Mouse (Mus musculus): ENCODE measurements around the gene Mettl23.

Mettl23 gene

DNA sequence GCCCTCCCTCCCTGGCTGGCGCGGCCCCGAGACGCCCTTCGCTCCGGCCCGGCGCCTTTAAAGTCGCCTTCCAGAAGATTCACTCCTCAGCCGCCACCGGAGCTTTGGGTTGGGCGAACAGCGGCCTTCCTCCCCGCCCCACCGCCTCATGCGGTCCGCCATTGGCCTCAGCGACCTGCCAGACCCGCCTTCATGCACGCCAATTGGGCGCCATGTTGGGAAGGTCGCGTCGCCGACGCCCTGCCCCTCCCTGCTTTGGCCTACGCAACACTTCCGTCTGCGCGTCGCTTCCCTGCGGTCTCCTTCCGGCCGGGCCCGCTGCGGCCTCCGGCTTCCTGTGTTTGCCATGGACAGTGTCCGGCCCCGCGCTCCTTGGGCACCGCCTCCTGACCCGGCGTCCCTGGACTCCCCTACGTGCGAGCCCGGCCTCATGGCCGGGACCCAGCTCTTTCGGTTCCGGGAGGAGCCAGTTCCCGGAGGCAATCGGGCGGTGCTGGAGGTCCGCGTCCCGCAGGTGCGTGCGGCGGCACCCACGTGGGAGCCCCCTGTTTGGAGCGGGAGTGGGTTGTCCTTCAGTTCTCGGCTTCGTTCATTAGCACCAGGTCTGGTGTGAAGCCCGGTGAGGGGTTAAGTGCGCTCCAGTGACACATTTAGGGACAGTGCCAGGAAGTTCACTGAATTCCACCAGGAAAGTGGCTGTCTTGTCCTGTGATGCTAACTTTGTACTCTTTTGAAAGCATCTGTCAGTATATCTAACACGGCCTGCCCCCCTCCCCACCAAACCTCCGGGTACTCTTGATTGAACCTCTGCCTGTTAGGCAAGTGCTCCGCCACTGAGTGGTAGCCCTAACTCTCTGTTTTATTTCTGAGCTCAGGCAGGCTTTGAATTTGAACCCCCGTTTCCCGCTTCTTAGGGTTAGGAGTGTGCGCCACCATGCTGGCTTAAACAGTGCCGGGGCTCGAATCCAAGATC is at the start of gene Mettl23, which contains the start of gene Jmjd6:
TSS of gene Mettl23 (plus strand) at position 18 of the 973 bp plus-strand sequence.
TSS of gene Jmjd6 (minus strand) at position 189 of the 973 bp plus-strand sequence.
- peak; percentile 97 for DNase-seq (ENCODE audit: low read depth, low spot score)
- H3K36me3 ChIP-seq (ENCODE audit: control insufficient read depth, insufficient read depth, low read length, poor library complexity, severe bottlenecking): peaks cover 15% of the 10 kb centered on the region
- no peaks in the 10 kb centered on the region for H3K27me3 ChIP-seq (ENCODE audit: control insufficient read depth, insufficient read depth, low read length, poor library complexity, severe bottlenecking)

DNA sequence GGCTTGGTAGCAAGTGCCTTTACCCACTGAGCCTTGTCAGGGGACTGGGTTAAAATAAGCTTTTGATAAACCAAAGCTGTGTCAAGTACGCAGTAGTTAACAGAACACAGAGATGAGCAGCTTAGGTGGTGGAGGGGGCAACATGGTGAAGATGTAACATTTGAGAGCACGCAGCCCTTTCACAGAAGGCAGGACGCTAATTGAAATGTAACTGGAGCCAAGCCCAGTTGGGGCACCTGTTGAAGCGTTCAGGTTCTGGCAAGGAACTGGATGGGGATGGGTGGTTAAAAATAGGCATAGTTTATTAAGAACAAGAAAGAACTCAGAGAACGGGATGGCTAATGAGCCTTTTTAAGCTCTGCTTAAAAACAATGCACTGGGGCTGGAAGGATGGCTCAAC is 43.7 kb upstream of the Mettl23 start:
- H3K36me3 ChIP-seq (ENCODE audit: control insufficient read depth, insufficient read depth, low read length, poor library complexity, severe bottlenecking): no peaks in the 10 kb centered on the region; the same call in 1 of the 2 replicates
- H3K27me3 ChIP-seq (ENCODE audit: control insufficient read depth, insufficient read depth, low read length, poor library complexity, severe bottlenecking): no peaks in the 10 kb centered on the region
- no peak for DNase-seq (ENCODE audit: low read depth, low spot score)

DNA sequence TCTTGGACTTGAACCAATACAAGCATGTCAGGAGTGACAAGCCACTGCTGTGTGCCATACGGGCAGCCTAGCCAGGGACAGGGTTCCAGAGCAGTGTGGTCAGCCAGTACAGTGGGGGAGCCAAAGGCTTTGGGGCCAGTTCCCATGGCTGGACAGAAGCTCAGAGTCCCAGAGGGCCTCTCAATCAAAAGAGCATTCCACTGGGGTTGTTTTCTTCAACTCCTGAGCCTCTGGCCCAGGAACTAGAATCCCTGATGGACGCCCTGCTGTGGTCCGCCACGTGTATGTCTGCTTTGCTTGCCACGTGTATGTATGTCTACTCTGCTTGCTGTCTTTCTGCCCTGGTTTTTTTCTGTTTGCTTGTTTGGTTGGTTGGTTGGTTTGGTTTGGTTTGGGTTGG is 42.0 kb upstream of the Mettl23 start:
- DNase-seq (ENCODE audit: low read depth, low spot score): no peak
- Histone ChIP-seq H3K27me3 (ENCODE audit: control insufficient read depth, insufficient read depth, low read length, poor library complexity, severe bottlenecking) (no peaks in the 10 kb centered on the region), H3K36me3 (ENCODE audit: control insufficient read depth, insufficient read depth, low read length, poor library complexity, severe bottlenecking) (no peaks in the 10 kb centered on the region; the same call in 1 of the 2 replicates)

DNA sequence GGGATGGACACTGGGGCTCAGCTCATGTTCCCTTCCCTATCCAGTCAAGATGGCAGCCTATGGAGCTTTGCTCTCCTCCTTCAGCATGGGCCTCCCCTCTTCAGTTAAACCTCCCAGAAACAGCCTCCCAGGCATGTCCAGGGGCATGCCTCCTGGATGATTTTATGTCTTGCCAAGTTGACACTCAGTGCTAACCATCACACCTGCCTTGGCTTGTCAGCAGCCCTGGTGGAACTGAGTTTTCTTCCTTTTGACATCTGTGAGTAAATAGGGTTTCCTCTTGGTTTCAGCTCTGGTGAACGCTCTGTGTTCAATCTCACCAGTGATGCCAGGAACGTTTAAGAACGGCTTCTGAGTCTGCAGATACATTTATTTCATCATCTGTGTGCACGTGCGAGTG is 40.4 kb upstream of the Mettl23 start:
- Histone ChIP-seq H3K27me3 (ENCODE audit: control insufficient read depth, insufficient read depth, low read length, poor library complexity, severe bottlenecking) (no peaks in the 10 kb centered on the region), H3K36me3 (ENCODE audit: control insufficient read depth, insufficient read depth, low read length, poor library complexity, severe bottlenecking) (no peaks in the 10 kb centered on the region)
- no peak for DNase-seq (ENCODE audit: low read depth, low spot score)

DNA sequence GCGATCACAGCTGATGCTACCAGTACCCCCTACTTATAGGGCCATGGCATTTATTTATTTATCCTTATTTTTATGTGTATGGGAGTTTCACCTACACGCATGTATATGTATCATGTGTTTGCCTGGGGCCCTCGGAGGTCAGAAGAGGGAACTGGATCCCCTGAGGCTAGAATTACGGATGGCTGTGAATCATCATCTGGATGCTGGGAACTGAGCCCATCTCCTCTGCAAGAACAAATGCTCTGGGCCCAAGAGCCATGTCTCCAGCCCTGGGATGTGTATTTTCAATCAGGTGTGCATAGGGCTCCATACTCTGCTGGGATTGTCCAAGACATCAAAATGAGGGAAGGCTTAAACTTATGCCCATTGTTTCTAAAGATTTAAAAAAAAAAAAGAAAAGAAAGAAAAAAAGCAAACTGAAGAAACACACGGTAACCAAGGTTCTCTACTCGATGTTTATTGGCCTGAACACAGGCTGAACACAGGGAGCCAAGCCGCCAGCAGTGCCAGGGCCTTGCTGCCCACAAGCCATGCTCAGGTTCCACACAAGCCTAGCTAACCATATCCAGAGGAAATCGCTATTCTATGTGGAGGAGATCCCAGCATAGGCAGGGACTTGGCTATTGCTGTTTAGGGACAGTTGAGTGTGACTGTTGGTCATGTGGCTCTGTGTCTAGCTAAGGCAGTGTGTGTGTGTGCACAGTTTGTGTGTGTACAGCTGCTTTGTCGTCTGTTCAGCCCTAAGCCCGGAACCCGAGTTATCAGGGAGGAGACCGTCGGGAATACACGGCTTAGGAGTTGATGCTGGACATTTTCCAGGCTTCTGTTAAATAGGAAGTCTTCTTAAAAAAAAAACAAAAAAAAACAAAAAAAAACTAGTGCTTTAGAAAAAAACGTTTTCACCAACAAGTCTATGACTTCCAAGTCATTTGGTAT is 36.7 kb upstream of the Mettl23 start:
- Histone ChIP-seq H3K27me3 (ENCODE audit: control insufficient read depth, insufficient read depth, low read length, poor library complexity, severe bottlenecking) (no peaks in the 10 kb centered on the region), H3K36me3 (ENCODE audit: control insufficient read depth, insufficient read depth, low read length, poor library complexity, severe bottlenecking) (no peaks in the 10 kb centered on the region)
- DNase-seq (ENCODE audit: low read depth, low spot score): no peak

DNA sequence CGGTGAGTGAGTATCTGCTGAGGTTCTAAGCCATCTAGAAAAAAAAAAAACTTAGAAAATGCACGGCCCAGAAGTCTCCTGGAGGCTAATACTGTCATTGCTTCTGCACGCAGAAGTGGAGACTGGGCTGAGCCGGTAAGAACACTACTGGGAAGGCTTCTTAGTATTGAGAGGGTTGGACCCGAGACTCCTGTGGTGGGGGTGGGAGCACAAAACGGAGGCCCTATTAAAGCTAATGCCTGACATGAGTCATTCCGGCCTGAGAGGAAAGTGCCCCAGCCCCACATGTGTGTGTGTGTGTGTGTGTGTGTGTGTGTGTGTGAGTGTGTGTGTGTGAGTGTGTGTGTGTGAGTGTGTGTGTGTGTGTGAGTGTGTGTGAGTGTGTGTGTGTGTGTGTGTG is 36.0 kb upstream of the Mettl23 start:
- no peak for DNase-seq (ENCODE audit: low read depth, low spot score)

DNA sequence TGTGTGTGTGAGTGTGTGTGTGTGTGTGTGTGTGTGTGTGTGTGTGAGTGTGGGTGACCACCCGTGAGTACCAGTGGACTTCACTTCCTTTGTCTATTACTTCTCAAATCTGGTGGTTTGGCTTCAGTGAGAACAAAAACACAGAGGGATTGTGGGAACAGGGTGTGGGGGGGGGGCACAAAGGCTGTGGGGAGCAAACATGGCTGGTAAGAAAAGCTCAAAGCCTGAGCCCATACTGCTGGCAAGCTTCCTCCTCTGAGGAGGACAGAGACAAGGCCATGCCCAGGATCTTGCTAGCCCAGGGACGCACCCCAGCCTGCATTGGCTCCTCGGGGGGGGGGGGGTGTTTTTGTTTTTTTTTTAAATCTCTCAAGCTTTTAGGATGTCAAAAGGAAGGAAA is 35.6 kb upstream of the Mettl23 start:
- no peaks in the 10 kb centered on the region for H3K27me3 ChIP-seq (ENCODE audit: control insufficient read depth, insufficient read depth, low read length, poor library complexity, severe bottlenecking)
- H3K36me3 ChIP-seq (ENCODE audit: control insufficient read depth, insufficient read depth, low read length, poor library complexity, severe bottlenecking): no peaks in the 10 kb centered on the region
- no peak for DNase-seq (ENCODE audit: low read depth, low spot score)

More for the DNA sequence above, 36.0 kb upstream of the Mettl23 start:
- H3K36me3 ChIP-seq (ENCODE audit: control insufficient read depth, insufficient read depth, low read length, poor library complexity, severe bottlenecking): no peaks in the 10 kb centered on the region
- H3K27me3 ChIP-seq (ENCODE audit: control insufficient read depth, insufficient read depth, low read length, poor library complexity, severe bottlenecking): no peaks in the 10 kb centered on the region

DNA sequence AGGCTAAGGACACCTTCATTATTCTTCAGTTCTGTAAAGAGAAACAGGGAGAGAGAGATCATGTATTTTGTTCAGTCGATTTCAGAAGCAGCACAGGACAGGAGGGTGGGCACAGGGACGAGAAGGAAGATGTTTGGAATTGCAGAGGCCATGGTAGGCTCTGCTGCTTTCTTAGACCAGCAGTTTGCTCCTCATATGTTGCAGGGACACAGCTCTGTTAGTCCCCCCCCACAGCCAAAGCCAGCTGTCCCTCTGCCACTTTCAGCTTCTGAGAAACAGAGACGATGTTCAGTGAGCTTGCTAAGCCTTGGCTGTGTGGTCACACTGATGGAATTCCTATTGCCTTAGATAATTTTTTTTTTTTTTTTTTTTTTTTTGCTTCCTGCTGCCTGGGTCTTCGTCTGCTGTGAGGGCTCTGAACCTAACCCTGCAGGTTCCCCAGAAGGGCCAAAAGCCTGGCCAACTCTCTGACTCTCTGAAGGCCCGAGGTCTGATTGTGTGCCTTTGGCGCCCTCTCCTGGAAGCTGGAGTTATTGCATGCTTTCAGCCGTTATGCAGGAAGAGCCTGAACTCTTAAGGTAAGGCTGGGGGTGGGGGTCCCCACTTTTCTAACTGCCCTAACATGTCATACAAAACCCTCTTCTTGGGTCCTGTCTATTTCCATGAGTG is 35.0 kb upstream of the Mettl23 start:
- Histone ChIP-seq H3K27me3 (ENCODE audit: control insufficient read depth, insufficient read depth, low read length, poor library complexity, severe bottlenecking) (no peaks in the 10 kb centered on the region), H3K36me3 (ENCODE audit: control insufficient read depth, insufficient read depth, low read length, poor library complexity, severe bottlenecking) (no peaks in the 10 kb centered on the region)
- peak; percentile 80 for DNase-seq (ENCODE audit: low read depth, low spot score)

DNA sequence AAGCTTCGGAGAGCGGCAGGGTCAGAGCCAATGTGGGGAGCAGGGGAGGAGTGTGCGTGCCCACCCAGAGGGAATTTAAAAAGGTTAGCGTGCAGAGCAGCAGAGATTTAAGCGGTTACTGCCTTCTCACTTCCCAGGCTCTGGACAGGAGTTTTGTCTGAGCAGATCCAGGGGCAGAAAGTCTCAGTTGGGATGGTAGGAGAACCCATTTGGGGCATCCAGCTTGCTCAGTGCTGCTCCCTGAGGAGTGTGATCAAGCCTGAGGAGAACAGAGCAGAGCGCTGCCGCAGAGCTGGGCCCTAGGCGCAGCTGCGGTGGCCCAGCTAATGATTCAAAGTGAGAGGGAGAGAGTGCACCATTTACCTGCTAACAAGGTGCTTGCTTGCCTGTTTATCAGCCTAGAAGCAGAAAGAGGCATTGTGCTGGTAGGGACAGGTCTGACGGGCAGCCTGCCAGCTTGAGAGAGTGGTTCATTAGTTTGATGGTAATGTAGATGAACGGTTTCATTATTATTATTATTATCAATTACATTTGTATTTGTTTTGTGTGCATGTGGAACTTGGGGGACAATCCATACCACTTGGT is 34.2 kb upstream of the Mettl23 start:
- no peaks in the 10 kb centered on the region for H3K36me3 ChIP-seq (ENCODE audit: control insufficient read depth, insufficient read depth, low read length, poor library complexity, severe bottlenecking)
- DNase-seq (ENCODE audit: low read depth, low spot score): no peak

DNA sequence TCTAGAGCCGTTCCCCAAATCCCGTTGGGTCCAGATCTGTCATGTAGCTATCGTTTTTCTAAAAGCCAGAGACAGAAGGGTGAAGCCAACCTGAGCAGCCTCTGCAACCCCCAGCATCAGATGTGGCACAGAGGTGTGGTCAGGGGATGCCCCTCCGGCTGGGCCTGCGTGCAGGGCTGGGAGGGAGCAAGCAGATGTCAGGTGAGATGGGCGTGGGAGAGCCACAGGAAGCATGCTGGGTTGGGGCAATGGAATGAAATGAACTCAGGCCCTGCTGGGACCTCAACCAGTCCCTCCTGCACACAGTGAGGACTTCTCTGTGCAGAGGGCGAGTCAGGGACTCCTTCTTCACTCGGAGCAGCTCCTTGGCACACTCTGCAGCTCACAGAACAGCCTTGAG is 33.6 kb upstream of the Mettl23 start:
- Histone ChIP-seq H3K36me3 (ENCODE audit: control insufficient read depth, insufficient read depth, low read length, poor library complexity, severe bottlenecking) (no peaks in the 10 kb centered on the region), H3K27me3 (ENCODE audit: control insufficient read depth, insufficient read depth, low read length, poor library complexity, severe bottlenecking) (no peaks in the 10 kb centered on the region)
- DNase-seq (ENCODE audit: low read depth, low spot score): no peak

More for the DNA sequence above, 34.2 kb upstream of the Mettl23 start:
- no peaks in the 10 kb centered on the region for H3K27me3 ChIP-seq (ENCODE audit: control insufficient read depth, insufficient read depth, low read length, poor library complexity, severe bottlenecking)

DNA sequence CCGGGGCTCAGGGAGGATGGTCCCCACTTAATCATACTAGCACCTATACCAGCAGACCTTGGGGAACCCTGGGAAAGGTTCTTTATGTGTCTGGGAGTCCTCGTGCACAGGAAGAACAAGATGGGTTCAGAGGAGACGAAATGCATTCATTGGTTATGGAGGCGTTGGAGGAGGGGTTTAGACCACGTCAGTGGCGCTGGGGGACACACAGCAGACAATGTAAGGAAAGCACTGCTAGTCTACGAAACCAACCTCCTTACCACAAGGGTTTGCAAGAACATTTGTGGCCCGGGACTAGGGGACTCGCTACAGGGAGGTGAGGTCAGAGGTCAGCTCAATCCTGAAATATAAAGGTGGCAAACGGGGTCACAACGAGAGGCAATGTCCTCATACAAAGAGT is 32.5 kb upstream of the Mettl23 start:
- Histone ChIP-seq H3K27me3 (ENCODE audit: control insufficient read depth, insufficient read depth, low read length, poor library complexity, severe bottlenecking) (no peaks in the 10 kb centered on the region), H3K36me3 (ENCODE audit: control insufficient read depth, insufficient read depth, low read length, poor library complexity, severe bottlenecking) (no peaks in the 10 kb centered on the region)
- DNase-seq (ENCODE audit: low read depth, low spot score): no peak

DNA sequence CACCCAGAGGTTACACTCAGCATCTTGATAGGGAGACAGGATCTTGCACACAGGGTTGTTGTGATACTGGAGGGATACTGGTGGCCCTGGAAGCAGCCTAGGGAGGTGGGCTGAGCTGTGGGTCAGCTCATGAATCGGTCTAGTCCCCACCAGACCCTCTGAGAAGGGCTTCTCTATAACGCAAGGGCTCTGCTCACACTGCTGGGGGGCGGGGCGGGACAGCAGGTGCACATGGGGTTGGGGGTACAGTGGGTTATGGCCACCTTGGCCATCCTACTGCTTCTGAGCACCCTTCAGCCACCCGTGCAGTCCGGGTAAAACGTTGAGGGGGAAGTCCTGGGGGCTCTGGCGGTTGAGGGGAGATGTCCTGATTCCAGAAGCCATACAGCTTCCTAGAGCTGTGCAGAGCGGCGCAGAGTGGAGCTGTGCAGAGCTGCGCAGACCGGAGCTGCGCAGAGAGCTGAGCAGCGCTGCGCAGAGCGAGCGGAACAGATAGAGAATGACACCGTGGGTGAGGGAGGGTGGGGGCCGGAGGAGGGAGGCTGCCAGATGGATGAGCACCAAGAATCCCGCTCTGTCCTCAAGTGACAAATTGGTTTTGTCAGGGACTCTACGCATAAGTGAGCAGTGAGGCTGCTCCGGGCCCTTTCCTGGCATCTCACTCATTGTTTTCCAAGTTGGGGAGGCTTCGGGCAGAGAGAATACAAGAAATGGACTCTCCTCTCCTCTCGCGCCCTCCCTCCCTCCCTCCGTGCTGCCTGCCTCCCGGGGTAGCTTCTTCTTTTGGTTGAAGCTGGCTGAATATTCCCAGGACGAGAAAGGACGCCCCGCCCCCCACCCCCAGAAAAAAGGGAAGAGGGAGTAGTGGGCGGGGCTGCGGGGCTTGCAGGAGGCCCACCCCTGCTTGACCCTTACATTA is 31.8 kb upstream of the Mettl23 start:
- H3K36me3 ChIP-seq (ENCODE audit: control insufficient read depth, insufficient read depth, low read length, poor library complexity, severe bottlenecking): no peaks in the 10 kb centered on the region
- DNase-seq (ENCODE audit: low read depth, low spot score): peak; percentile 39

DNA sequence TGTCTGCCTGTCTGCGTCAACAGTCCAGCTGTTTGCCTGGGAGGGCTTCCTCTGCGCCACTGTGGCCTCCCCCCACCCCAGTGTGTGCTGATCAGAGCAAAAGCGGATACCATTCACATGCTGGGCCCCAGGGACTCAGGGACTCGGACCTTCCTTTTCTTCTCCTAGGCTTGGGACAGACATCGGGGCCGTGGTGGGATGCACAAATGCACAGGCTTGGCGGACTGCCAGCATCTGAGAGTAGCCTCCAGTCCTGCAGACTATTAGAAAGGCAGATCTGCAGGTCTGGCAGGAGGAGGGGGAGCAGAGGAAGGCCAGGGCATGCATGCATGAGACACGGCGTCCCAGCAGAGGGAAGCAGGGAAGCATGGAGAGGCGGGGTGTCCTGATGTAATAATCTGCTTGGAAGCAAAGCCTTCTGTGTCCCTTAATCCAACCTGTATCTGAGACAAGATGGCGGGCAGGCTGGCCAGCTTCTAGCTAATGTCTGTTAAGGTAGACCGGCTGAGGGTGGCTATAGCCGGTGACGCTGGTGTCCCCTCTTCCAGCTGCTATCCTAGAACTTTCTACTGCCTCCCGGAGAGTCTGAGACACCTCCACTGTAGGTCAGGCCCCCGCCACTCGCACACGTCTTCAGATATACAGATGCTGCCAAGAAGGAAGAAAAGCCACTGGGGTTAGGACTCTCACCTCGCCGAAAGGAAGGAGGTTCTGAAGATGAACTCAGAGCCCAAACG is 30.1 kb upstream of the Mettl23 start:
- no peaks in the 10 kb centered on the region for H3K36me3 ChIP-seq (ENCODE audit: control insufficient read depth, insufficient read depth, low read length, poor library complexity, severe bottlenecking)
- DNase-seq (ENCODE audit: low read depth, low spot score): no peak
- H3K27me3 ChIP-seq (ENCODE audit: control insufficient read depth, insufficient read depth, low read length, poor library complexity, severe bottlenecking): no peaks in the 10 kb centered on the region

More for the DNA sequence above, 31.8 kb upstream of the Mettl23 start:
- H3K27me3 ChIP-seq (ENCODE audit: control insufficient read depth, insufficient read depth, low read length, poor library complexity, severe bottlenecking): no peaks in the 10 kb centered on the region

Measured in splenic B cell, adult 2 months (primary cell).